Mouse (Mus musculus) hindbrain, embryonic 16.5 days (tissue): ENCODE measurements around the gene Mxra8. TPM values are rescaled to one million over a fixed set of nuclear protein-coding genes. Genes with fewer than 3 reads are reported as not detected.
A peak's percentile ranks its signal among the peaks of the same experiment; 100 is the strongest.

Experiments
- ATAC-seq: fragments of 200-750 bp; cut with Nextera tagmentation; 2 replicates; pipeline ENCODE4 v1.8.0; 2017; ENCODE audit warnings: moderate TSS enrichment, moderate library complexity
- H3K27ac ChIP-seq: fragments of 300-500 bp; sonication (generic); 2 replicates; pipeline ENCODE4 v1.5.1; 2014; ENCODE audit warnings: low read depth, mild to moderate bottlenecking, control low read depth, low read length, moderate library complexity
- H3K27me3 ChIP-seq: fragments of 300-500 bp; sonication (generic); replicated peaks from 2 replicates; pipeline ENCODE4 v1.6.1; 2014; ENCODE audit warnings: low read length; ENCODE audit not compliant: control insufficient read depth, insufficient read depth
- H3K36me3 ChIP-seq: fragments of 300-500 bp; sonication (generic); 2 replicates; pipeline ENCODE4 v1.6.1; 2014; ENCODE audit warnings: mild to moderate bottlenecking, low read length, moderate library complexity, mixed read lengths; ENCODE audit not compliant: control insufficient read depth, insufficient read depth
- H3K4me1 ChIP-seq: fragments of 300-500 bp; sonication (generic); 2 replicates; pipeline ENCODE4 v1.6.1; 2014; ENCODE audit warnings: low read depth, low read length; ENCODE audit not compliant: control insufficient read depth, insufficient read depth
- H3K4me2 ChIP-seq: fragments of 300-500 bp; sonication (generic); 2 replicates; pipeline ENCODE4 v1.6.1; 2014; ENCODE audit warnings: mild to moderate bottlenecking, low read length, control low read depth, moderate library complexity
- H3K4me3 ChIP-seq: fragments of 300-500 bp; sonication (generic); 2 replicates; pipeline ENCODE4 v1.5.1; 2014; ENCODE audit warnings: mild to moderate bottlenecking, low read length, control low read depth, moderate library complexity
- H3K9ac ChIP-seq: fragments of 300-500 bp; sonication (generic); 2 replicates; pipeline ENCODE4 v1.6.1; 2014; ENCODE audit warnings: low read depth, mild to moderate bottlenecking, control low read depth, low read length, moderate library complexity
- H3K9me3 ChIP-seq: fragments of 300-500 bp; sonication (generic); 2 replicates; pipeline ENCODE4 v1.6.1; 2014; ENCODE audit warnings: mild to moderate bottlenecking, low read length, moderate library complexity; ENCODE audit not compliant: control insufficient read depth
- WGBS: fragments of 180-500 bp; shearing (Covaris S2); extraction: QIAGEN DNeasy Blood & Tissue Kit; methylation state at CpG from one replicate; pipeline ENCODE4 v1.1.7; 2014; 5-methylcytosine and 5-hydroxymethylcytosine counted together
- polyA plus RNA-seq: library from polyadenylated mRNA; unstranded; fragments of >200 nt; fragmentation: Nextera tagmentation; extraction: Ambion mirVana; gene quantifications from 2 replicates; pipeline ENCODE4 v1.2.1, GENCODE M21; 2015

Mxra8 gene
- polyA plus RNA-seq, 1 experiment from 2014 or later, result 35.7 TPM

DNA sequence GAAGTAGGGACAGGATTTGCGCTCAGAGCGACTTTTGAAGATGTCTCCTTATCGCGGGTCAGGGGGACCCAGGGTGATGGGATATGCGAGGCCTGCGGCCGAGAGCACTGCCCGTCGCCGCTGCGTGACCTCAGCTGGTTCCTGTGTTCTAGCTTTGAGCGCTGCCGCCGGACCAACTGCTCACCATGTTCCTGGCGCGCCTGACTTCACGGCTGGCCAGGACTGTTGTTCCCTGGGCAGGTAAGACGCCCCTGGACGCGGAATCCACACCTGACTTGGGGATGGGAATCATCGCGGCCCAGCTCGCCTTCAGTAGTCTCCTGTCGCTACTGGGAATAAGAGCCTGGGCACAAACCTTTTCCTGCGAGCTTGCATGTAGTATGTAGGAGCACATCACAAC lies 7.6 kb upstream of the Mxra8 start:
- Histone ChIP-seq H3K27ac (peak overlapping the region; percentile 90), H3K27me3 (no peaks in the 10 kb centered on the region), H3K9me3 (no peaks in the 10 kb centered on the region), H3K9ac (peak overlapping the region; percentile 79), H3K4me1 (peaks cover 26% of the 10 kb centered on the region), H3K4me3 (peak overlapping the region; percentile 57), H3K36me3 (peaks cover 1% of the 10 kb centered on the region), H3K4me2 (peak overlapping the region; percentile 97)
- WGBS, result under 1% methylated on average over 17 of the region's 25 CpGs
- no peak for ATAC-seq

DNA sequence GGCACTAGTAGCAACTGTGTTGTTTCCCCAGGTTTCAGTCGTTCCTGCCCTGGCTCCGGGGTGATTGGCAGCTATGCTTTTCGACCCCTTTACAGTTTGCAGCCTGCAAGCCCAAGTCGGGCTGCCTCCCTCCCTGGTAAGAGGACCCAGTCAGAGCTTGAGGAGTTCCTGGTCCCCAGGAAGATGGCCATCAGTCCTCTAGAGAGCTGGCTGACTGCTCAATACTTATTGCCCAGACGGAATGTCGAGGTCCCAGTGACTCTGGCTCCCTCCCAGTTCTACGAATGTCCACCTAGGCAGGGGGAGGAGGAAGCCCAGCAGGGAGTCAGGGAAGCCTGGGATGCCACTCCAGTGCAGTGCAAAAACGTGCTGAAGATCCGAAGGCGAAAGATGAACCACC lies 7.2 kb upstream of the Mxra8 start:
- Histone ChIP-seq H3K9ac (peak overlapping the region; percentile 79), H3K9me3 (no peaks in the 10 kb centered on the region), H3K4me3 (peak overlapping the region; percentile 57), H3K4me2 (peak overlapping the region; percentile 97), H3K36me3 (no peaks in the 10 kb centered on the region; the same call in 1 of the 2 replicates), H3K4me1 (peaks cover 26% of the 10 kb centered on the region), H3K27ac (no peak overlapping the region), H3K27me3 (no peaks in the 10 kb centered on the region)
- ATAC-seq, result no peak
- WGBS, result 52% methylated on average over 10 of the region's 10 CpGs

DNA sequence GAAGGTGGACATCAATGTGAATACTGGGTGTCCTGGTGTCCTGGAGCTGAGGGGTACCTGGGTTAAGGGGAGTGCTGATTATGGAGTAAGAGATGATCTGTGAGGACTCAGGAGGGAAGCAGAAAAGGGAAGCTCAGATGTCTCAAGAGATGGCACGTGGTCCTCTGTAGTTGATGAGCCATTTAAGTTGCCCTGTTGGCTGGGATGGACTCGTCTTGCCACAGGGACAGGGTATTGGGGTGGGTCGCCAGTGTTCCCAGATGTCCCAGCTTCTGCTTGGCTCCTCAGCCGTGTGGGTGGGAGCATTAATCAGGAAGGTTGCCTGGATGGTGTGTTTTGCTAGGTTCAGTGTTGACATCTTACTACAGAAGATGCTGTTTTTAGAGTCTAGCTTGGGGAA lies 6.2 kb upstream of the Mxra8 start:
- Histone ChIP-seq H3K9ac (no peak overlapping the region), H3K27me3 (no peaks in the 10 kb centered on the region), H3K27ac (no peak overlapping the region), H3K36me3 (no peaks in the 10 kb centered on the region; the same call in 1 of the 2 replicates), H3K4me2 (no peak overlapping the region), H3K4me1 (peaks cover 26% of the 10 kb centered on the region), H3K9me3 (no peaks in the 10 kb centered on the region), H3K4me3 (no peak overlapping the region)
- no peak for ATAC-seq
- 89% methylated on average over 4 of the region's 4 CpGs for WGBS

DNA sequence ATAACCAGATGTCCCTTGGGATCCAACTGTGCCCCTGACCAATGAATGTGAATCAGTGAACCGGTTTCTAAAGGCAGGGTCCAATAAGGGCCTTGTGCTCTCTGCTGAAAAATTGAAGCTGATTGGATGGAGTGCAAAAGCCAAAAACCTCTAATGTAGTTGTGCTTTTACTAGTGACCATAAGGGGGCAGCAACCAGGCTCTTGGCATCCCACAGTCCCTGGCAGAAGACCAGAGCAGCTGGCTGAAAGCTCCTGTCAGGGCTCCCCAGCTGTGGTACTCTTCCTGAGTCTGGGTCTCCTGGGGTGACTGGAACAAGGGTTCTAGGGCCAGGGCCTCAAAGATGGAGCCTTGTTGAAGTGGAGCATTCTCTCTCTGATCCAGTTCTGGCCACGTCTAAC lies 5.6 kb upstream of the Mxra8 start:
- H3K4me1 ChIP-seq, result peaks cover 26% of the 10 kb centered on the region
- no peaks in the 10 kb centered on the region; the same call in 1 of the 2 replicates for H3K36me3 ChIP-seq
- ATAC-seq, result no peak
- no peak overlapping the region; the same call in 1 of the 2 replicates for H3K9ac ChIP-seq
- no peaks in the 10 kb centered on the region for H3K9me3 ChIP-seq
- H3K27ac ChIP-seq, result peak overlapping the region; percentile 61
- H3K4me3 ChIP-seq, result no peak overlapping the region
- WGBS, result 40% methylated on average over 2 of the region's 2 CpGs
- no peaks in the 10 kb centered on the region for H3K27me3 ChIP-seq
- no peak overlapping the region for H3K4me2 ChIP-seq

DNA sequence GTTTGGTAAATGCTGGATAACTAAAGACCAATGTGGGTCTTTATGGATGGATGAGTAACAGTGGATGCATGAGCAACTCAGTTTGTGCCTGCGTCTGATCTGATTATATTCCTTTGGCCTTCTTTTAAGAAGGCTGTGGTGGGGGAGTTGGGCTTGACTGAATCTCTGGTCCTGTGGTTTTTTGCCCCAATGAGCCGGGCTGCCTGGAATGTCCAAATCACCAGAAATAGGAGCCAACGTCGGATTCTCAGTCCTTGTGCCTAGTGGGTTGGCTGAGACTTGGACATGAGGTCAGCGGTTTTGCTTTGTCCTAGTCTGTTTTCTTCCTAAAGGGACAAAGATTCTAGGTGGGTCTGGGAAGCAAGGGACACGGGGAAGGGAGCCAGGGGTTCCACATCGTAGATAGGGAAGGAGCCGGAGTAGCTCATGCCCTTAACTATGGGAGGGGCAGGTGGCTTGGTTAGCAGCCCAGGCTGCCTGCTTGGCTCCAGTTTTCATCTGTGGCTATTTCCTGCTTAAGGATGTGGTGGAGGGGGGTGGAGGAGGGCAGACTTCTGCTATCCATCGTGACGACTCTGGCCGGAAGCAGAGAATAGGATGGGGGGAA lies 2.0 kb upstream of the Mxra8 start:
- H3K27me3 ChIP-seq, result no peaks in the 10 kb centered on the region

DNA sequence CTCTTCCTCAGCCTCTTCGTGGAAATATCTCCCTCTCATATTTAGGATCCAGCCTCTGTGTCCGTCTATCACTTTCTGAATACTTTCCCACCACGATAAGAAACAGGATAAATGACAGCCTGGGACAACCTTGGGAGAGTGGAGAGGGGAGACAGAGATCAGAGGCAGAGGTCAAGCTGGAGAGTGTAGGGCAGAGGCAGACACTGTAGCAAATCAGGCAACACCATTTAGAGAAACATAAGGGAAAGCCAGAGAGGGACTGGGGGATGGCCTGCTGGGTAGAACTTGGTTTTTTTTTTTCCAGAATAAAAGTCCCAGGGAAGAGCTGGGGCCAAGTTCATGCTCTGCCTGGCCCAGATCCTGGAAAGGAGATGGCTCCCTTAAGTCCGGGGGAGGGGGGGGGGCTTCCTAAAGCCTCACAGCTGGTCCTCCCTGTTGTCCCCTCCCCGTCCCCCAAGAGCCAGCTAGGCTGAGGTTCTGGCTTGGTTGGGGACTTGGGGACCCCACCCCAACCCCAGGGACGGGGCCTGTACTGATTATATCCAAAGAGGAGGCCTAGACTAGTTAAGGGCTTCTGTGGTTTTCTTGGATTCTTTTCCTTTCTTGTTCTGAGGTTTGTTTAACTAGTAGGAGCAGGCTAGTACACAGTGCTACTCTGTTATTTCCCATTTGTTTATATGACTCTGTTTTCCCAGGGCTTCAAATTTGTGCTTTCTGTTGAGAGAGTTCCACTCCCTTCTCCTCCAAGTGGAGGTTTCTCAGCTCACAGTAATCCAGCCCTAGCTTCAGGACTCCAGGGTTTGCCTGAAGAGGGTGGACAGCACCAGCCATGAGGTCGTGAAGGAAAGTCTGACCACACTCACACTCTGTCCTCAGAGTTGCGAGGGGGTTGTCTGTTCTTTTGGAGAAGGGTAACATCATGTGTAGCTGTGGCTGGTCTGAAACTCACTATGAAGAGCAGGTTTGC lies 1.0 kb upstream of the Mxra8 start:
- no peak for ATAC-seq
- WGBS, result 57% methylated on average over 8 of the region's 8 CpGs
- H3K36me3 ChIP-seq, result no peaks in the 10 kb centered on the region
- no peaks in the 10 kb centered on the region for H3K27me3 ChIP-seq
- no peak overlapping the region for H3K4me3 ChIP-seq
- H3K9me3 ChIP-seq, result no peaks in the 10 kb centered on the region
- peak overlapping the region; percentile 35; the same call in 1 of the 2 replicates for H3K27ac ChIP-seq
- no peak overlapping the region for H3K4me2 ChIP-seq
- no peak overlapping the region for H3K9ac ChIP-seq
- peaks cover 17% of the 10 kb centered on the region for H3K4me1 ChIP-seq

More for the DNA sequence above, 2.0 kb upstream of the Mxra8 start:
- H3K27ac ChIP-seq, result no peak overlapping the region
- no peak for ATAC-seq
- H3K4me1 ChIP-seq, result peaks cover 27% of the 10 kb centered on the region
- no peak overlapping the region for H3K4me3 ChIP-seq
- 89% methylated on average over 11 of the region's 11 CpGs for WGBS
- no peak overlapping the region for H3K4me2 ChIP-seq
- no peaks in the 10 kb centered on the region; the same call in 1 of the 2 replicates for H3K36me3 ChIP-seq
- H3K9ac ChIP-seq, result no peak overlapping the region
- H3K9me3 ChIP-seq, result no peaks in the 10 kb centered on the region

DNA sequence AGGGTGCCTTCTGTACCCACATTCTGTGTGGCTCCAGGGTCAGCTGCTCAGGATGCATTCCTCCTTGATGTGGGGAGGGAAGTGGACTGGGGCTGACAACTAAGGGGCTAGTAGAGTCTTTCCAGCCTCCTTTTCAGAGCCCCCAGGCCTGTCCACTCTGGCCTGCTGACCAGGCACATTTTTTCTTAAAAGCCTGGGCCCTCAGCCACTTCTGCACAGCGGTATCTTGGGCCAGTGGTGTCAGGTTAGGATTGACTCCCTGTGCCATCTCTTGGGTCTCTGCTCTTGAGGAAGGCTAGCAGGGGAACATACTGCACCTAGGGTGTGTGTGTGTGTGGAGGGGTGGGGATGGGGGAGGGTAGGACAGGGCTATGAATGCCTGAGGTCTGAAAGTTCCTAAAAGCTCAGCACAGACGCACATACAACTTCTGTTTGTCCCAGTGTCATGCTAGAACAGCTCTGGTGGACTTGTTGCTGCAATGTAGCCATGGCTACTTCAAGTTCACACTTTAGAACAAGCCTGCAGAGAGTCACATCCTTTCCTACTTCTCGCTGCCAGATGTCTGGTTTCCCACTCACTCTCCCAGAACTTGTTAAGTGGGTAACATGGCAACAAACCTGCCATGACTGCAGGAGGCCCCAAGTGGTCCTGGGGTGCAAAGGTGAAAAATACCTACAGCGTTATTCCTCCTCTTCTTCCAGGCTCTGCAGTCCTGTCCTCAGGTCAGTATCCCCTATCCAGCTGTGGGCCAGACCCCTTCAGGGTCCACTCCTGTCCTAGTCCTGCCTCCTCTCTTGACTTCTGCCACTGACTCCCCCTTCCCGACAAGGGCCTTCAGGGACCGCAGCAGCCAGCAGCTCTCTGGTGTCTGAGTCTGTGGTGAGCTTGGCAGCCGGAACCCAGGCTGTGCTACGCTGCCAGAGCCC lies 859 bp downstream of the Mxra8 start:
- no peaks in the 10 kb centered on the region for H3K27me3 ChIP-seq
- no peaks in the 10 kb centered on the region for H3K36me3 ChIP-seq
- 9% methylated on average over 8 of the region's 8 CpGs for WGBS
- H3K9ac ChIP-seq, result peak overlapping the region; percentile 61
- ATAC-seq, result no peak
- H3K4me1 ChIP-seq, result peaks cover 9% of the 10 kb centered on the region; the same call in 1 of the 2 replicates
- H3K27ac ChIP-seq, result 0 out of 2 replicates have a peak overlapping the region, but pooled peaks have one; percentile 13
- no peaks in the 10 kb centered on the region for H3K9me3 ChIP-seq
- H3K4me2 ChIP-seq, result peak overlapping the region; percentile 65
- H3K4me3 ChIP-seq, result peak overlapping the region; percentile 37

DNA sequence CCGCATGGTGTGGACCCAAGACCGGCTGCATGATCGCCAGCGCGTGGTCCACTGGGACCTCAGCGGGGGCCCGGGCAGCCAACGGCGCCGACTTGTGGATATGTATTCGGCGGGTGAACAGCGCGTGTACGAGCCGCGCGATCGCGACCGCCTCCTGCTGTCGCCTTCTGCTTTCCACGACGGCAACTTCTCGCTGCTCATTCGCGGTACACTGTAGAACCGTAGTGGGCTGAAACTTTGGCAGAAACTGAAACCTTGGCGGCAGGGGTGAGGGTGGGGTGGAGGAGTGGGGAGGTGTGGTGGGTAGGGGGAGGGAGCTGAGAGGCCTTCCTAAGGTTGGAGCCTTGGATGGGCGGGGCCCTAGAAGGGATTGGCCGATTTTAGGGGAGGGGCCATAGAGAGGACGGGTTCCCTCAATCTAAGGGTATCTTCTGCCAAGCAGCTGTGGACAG lies 1.5 kb downstream of the Mxra8 start:
- peak overlapping the region; percentile 61 for H3K9ac ChIP-seq
- peak; percentile 46; the same call in 1 of the 2 replicates for ATAC-seq
- no peaks in the 10 kb centered on the region for H3K27me3 ChIP-seq
- H3K9me3 ChIP-seq, result no peaks in the 10 kb centered on the region
- no peaks in the 10 kb centered on the region for H3K36me3 ChIP-seq
- no peak overlapping the region for H3K27ac ChIP-seq
- peaks cover 9% of the 10 kb centered on the region; the same call in 1 of the 2 replicates for H3K4me1 ChIP-seq
- H3K4me3 ChIP-seq, result peak overlapping the region; percentile 37
- H3K4me2 ChIP-seq, result peak overlapping the region; percentile 65
- 2% methylated on average over 32 of the region's 32 CpGs for WGBS
